8 mouse cellular contexts compared by ENCODE assay signal in the genomic region with DNA sequence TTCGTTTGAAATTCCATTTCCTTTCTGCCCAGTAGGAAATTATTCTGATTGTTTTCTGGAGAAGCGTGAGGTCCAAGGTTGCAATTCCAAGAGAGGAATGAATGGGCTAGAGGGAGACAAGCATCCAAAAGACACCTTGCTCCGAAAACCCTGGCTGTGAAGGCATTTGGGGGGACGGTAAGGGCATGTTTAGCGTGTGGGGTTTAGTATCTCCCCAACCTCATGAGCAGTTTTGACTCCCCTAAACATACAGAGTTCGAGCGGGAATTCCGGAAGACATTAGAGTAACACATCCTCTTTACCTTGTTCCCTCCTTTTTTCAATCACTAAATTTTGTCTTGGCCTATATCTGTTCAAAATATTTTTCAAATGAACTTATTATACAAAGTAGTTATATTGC. TPM values are rescaled to one million over a fixed set of nuclear protein-coding genes. Genes with fewer than 3 reads are reported as not detected.
DNase-seq lines count a peak whose midpoint lies in the region; ATAC-seq and TF ChIP-seq lines count a peak whose summit lies in the region.

No protein-coding gene starts in this region.

- peak overlapping the region; percentile 85 for H3K4me3 ChIP-seq in kidney, embryonic 14.5 days (ENCODE audit: low read length)
- peak overlapping the region; percentile 73 for H3K4me3 ChIP-seq in cortical plate, adult 2 months (ENCODE audit: insufficient read depth, low read length)
- H3K4me3 ChIP-seq in hindbrain, embryonic 11.5 days (ENCODE audit: low read depth, low read length), result peak overlapping the region; percentile 58
- peak overlapping the region; percentile 67 for H3K4me3 ChIP-seq in midbrain, embryonic 12.5 days

- H3K36me3 ChIP-seq in kidney, embryonic 14.5 days (ENCODE audit: control insufficient read depth, insufficient read depth, low read length), result peaks cover 6% of the 10 kb centered on the region; the same call in 1 of the 2 replicates
- H3K36me3 ChIP-seq in hindbrain, embryonic 11.5 days (ENCODE audit: control insufficient read depth, insufficient read depth, low read length), result no peaks in the 10 kb centered on the region
- H3K36me3 ChIP-seq in midbrain, embryonic 12.5 days, result no peaks in the 10 kb centered on the region

- H3K9me3 ChIP-seq in kidney, embryonic 14.5 days (ENCODE audit: control insufficient read depth, low read length), result no peaks in the 10 kb centered on the region
- H3K9me3 ChIP-seq in hindbrain, embryonic 11.5 days (ENCODE audit: control insufficient read depth, low read length), result no peaks in the 10 kb centered on the region
- no peaks in the 10 kb centered on the region for H3K9me3 ChIP-seq in midbrain, embryonic 12.5 days

- H3K9ac ChIP-seq in kidney, embryonic 14.5 days (ENCODE audit: low read depth, low read length), result peak overlapping the region; percentile 53
- 0 out of 2 replicates have a peak overlapping the region, but pooled peaks have one; percentile 33 for H3K9ac ChIP-seq in hindbrain, embryonic 11.5 days (ENCODE audit: low read depth, low read length)
- H3K9ac ChIP-seq in midbrain, embryonic 12.5 days (replicated peaks), result peak overlapping the region; percentile 77; the same call in 1 of the 2 replicates

- TF ChIP-seq CTCF in cortical plate, adult 2 months (IDR thresholded peaks at IDR 0.05; ENCODE audit: extremely low read depth, insufficient read depth, low read length), result no peak

- H3K27ac ChIP-seq in kidney, embryonic 14.5 days (ENCODE audit: low read depth, low read length), result peak overlapping the region; percentile 98
- H3K27ac ChIP-seq in cortical plate, adult 2 months (ENCODE audit: insufficient read depth, low read length), result peak overlapping the region; percentile 78
- H3K27ac ChIP-seq in hindbrain, embryonic 11.5 days (ENCODE audit: low read depth, low read length), result peak overlapping the region; percentile 90
- peak overlapping the region; percentile 92 for H3K27ac ChIP-seq in midbrain, embryonic 12.5 days (replicated peaks)

- no peak for TF ChIP-seq POLR2A in cortical plate, adult 2 months (IDR thresholded peaks at IDR 0.05; ENCODE audit: extremely low read depth, insufficient read depth, low read length)

- no peak for ATAC-seq in kidney, embryonic 14.5 days (ENCODE audit: low FRiP score, low TSS enrichment)
- ATAC-seq in hindbrain, embryonic 11.5 days (ENCODE audit: low FRiP score), result no peak
- ATAC-seq in midbrain, embryonic 12.5 days (ENCODE audit: low FRiP score, low read depth), result no peak
- no peak for ATAC-seq in megakaryocyte progenitor cell, adult 5-6 weeks (replicated peaks; ENCODE audit: poor library complexity)

- DNase-seq in kidney, postnatal 4 days, result no peak
- peak; percentile 63 for DNase-seq in hindbrain, embryonic 11.5 days (ENCODE audit: low spot score)
- DNase-seq in right cerebral cortex, postnatal 10 days (ENCODE audit: low spot score in 2 of 2), result no peak
- no peak for DNase-seq in frontal cortex, adult 2 months (ENCODE audit: extremely low spot score in 1 of 2, low spot score in 1 of 2)

- H3K4me1 ChIP-seq in kidney, embryonic 14.5 days (ENCODE audit: control insufficient read depth, insufficient read depth, low read length), result peaks cover 52% of the 10 kb centered on the region
- H3K4me1 ChIP-seq in cortical plate, adult 2 months (ENCODE audit: control insufficient read depth, insufficient read depth, low read length), result peaks cover 6% of the 10 kb centered on the region; the same call in 1 of the 2 replicates
- peaks cover 4% of the 10 kb centered on the region for H3K4me1 ChIP-seq in hindbrain, embryonic 11.5 days (replicated peaks; ENCODE audit: control insufficient read depth, insufficient read depth, low read length)
- peaks cover 62% of the 10 kb centered on the region for H3K4me1 ChIP-seq in midbrain, embryonic 12.5 days

- H3K27me3 ChIP-seq in kidney, embryonic 14.5 days (ENCODE audit: control insufficient read depth, insufficient read depth, low read length), result no peaks in the 10 kb centered on the region
- peaks cover 38% of the 10 kb centered on the region for H3K27me3 ChIP-seq in hindbrain, embryonic 11.5 days (ENCODE audit: control insufficient read depth, insufficient read depth, low read length)
- peaks cover 61% of the 10 kb centered on the region for H3K27me3 ChIP-seq in midbrain, embryonic 12.5 days

- peak overlapping the region; percentile 90 for H3K4me2 ChIP-seq in kidney, embryonic 14.5 days (replicated peaks; ENCODE audit: low read depth, low read length)
- peak overlapping the region; percentile 96 for H3K4me2 ChIP-seq in hindbrain, embryonic 11.5 days (replicated peaks; ENCODE audit: low read depth, low read length)
- peak overlapping the region; percentile 98 for H3K4me2 ChIP-seq in midbrain, embryonic 12.5 days (replicated peaks)

- WGBS in kidney, embryonic 14.5 days, result under 1% methylated on average over 8 of the region's 8 CpGs
- under 1% methylated on average over 8 of the region's 8 CpGs for WGBS in hindbrain, embryonic 11.5 days
- 1% methylated on average over 8 of the region's 8 CpGs for WGBS in midbrain, embryonic 12.5 days

RNA-seq across cellular contexts. Expression of a gene that starts 0.4 kb away (rescaled TPM):
- polyA plus RNA-seq in kidney, embryonic 14.5 days (2014; fragmentation: Nextera tagmentation; extraction: Ambion mirVana), result 68.7 and 82.2 TPM in 2 replicates
- 26.8 and 28.1 TPM in 2 replicates for polyA plus RNA-seq in cortical plate, adult 2 months (2012; rRNA removed)
- polyA plus RNA-seq in hindbrain, embryonic 11.5 days (2014; fragmentation: Nextera tagmentation; extraction: Ambion mirVana), result 28.8 and 32.9 TPM in 2 replicates
- 30.5 and 37.9 TPM in 2 replicates for polyA plus RNA-seq in midbrain, embryonic 12.5 days (2016; fragmentation: Nextera tagmentation; extraction: Ambion mirVana)
- 0.24 and 0.47 TPM in 2 replicates for total RNA-seq in megakaryocyte progenitor cell, adult 5-6 weeks (2015)
- 0.41 and 6.0 TPM in 2 replicates for total RNA-seq in megakaryocyte progenitor cell, adult 5-6 weeks (2017)
- polyA plus RNA-seq in frontal cortex, adult 2 months (2012; rRNA removed), result 25.2 and 25.6 TPM in 2 replicates
